Mouse (Mus musculus): ENCODE data around the gene Gm17087.

Gm17087 gene

GRCm38 (mm10) chr17:8541974-8542538, 24.7 kb downstream of the Gm17087 start:
- DNase-seq, result no peak

- DNase-seq, result peak; percentile 14
Measured at GRCm38 (mm10) chr17:8538102-8538501, 28.6 kb downstream of the Gm17087 start.

- no peak for DNase-seq
Measured at GRCm38 (mm10) chr17:8536522-8536921, 30.2 kb downstream of the Gm17087 start.

- DNase-seq, result no peak
Measured at GRCm38 (mm10) chr17:8533828-8534227, 32.9 kb downstream of the Gm17087 start.

GRCm38 (mm10) chr17:8532609-8533008, 34.1 kb downstream of the Gm17087 start:
- no peak for DNase-seq

- DNase-seq, result no peak
Measured at GRCm38 (mm10) chr17:8528641-8529040, 38.1 kb downstream of the Gm17087 start.

GRCm38 (mm10) chr17:8526815-8527261, 39.9 kb downstream of the Gm17087 start:
- DNase-seq, result no peak

GRCm38 (mm10) chr17:8525971-8526740, 40.6 kb downstream of the Gm17087 start:
- DNase-seq, result no peak

- DNase-seq, result no peak
Measured at GRCm38 (mm10) chr17:8525225-8525721, 41.5 kb downstream of the Gm17087 start, which contains the start of gene Pde10a. Pde10a (plus strand) TSS chr17:8525372.

GRCm38 (mm10) chr17:8524387-8525165, 42.2 kb downstream of the Gm17087 start:
- peak; percentile 61 for DNase-seq

- DNase-seq, result no peak
Measured at GRCm38 (mm10) chr17:8523986-8524385, 42.8 kb downstream of the Gm17087 start.

GRCm38 (mm10) chr17:8516006-8516405, 50.7 kb downstream of the Gm17087 start:
- DNase-seq, result no peak
